Mouse (Mus musculus) heart, postnatal 25 days (tissue): Measurements from ENCODE around the gene Zfp384. TPM values are rescaled to one million over a fixed set of nuclear protein-coding genes. Genes with fewer than 3 reads are reported as not detected.

Experiments
- DNase-seq: peaks from one replicate; pipeline ENCODE4 v3.0.0; 2022; ENCODE audit warnings: low spot score
- intact Hi-C: fragments of 180-260 bp; cut with DNase I; formaldehyde crosslinking; loops from one replicate; pipeline ENCODE4 v1.15.1; 2025
- total RNA-seq, 2 experiments: library from RNA; stranded (reverse); gene quantifications; 2 replicates each; pipeline ENCODE4 v1.2.3; 2021

Gene Zfp384
- total RNA-seq = 10 to 100 TPM; 19.2 to 22.0 TPM

DNA sequence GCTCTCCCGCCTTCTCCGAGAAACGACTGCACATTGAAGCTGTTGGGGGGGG lies at the start of gene Zfp384:
Gene Zfp384 (plus strand): TSS at position 17 of the 52 bp plus-strand sequence.
- DNase-seq = no peak
- intact Hi-C loops = loop anchor here (10.0 kb wide), 2 partner anchors 76 to 294 kb away; partner anchors contain the start of genes Emg1 and Phb2

DNA sequence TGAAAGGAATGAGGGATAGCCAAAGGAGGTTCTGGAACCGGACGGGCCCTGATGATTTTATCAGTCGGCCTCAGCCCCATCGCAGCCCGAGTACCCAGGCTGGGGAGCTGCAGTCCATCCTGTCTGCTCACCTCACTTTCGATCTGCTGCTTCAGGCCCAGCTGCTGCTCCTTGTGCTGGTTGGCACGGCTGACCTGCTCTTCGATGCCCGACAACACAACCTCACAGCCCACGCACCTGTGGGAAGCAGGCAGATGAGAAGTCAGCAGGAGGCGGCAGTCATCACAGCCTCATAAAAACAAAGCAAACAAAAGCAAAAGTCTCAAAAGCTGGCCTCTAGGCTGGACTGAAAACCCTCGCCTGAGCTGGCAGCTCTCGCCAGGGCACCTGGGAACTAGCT lies 49.0 kb upstream of the Zfp384 start:
- intact Hi-C loops = no loop called here
- DNase-seq = no peak

DNA sequence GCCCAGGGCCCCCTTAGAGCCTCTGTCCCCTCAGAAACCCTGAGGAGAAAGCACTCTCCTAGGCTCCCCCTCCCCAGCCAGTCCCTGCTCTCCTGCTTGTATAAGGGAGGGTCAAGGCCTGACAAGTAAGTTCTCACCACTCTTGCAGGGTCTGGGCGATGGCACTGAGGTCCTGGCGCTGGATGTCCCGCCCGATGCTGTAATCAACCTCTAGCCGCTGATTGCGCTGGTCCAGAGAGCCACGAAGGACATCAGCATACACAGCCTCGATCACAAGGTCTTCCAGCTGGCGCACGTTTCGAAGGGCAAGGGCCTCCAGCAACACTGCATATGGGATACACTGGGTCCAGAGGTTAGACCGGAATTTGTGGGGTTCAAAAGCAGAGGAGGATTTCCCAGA lies 47.9 kb upstream of the Zfp384 start:
- DNase-seq = no peak
- intact Hi-C loops = no loop called here

DNA sequence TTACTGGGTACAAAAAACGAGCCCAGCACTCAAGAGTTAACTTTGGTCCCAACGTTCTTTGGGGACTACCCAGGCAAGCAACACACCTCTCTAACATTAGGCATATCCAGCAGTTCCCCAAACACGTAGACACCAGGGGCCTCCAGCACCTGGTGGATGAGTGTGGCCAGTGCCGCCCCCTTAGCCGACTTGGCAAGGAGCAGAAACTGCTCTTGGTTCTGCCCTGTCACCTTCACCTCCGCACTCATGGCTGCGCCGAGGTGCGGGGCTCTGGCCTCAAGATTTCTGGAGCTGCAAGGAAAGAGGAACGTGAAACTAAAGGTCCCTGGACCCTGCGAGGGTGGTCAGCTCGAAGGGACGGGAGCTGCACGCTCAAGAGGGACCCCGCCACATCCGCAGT lies 44.3 kb upstream of the Zfp384 start:
- intact Hi-C loops = loop anchor here (1.0 to 2.0 kb wide), 3 partner anchors 32 to 74 kb away; partner anchors contain the start of gene Ing4

DNA sequence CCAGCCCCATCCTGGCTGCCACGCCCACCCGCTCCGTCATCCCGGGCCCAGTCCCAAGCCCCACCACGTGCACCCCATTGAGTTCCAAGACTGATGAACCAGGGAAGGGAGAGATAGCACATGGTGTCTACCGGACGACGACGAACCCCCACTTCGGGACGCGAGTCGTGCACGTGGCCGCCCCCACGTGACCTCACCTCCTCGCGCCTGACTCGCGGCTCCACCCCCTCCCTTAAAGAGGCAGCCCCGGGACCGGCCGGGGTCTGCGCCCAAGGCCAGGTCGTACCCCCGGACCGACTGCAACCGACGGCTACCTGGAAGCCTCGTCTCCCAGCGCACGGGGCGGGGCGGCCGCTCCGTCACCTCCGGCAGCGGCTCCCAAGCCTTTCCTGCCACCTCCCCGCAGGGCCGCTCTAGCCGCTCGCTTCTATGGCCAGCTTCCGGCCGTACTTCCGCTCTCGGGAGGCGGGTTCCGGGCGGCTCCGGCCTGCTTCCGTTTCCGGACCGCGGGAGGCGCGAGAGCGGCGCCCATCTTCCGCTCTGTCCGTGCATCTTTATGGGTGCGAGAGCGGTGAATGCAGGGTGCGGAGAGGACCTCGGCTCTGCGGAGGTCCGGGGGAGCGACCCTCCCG lies 43.7 kb upstream of the Zfp384 start, which contains the start of gene Cops7a:
Gene Cops7a (minus strand): TSS at position 451 of the 632 bp plus-strand sequence.
- intact Hi-C loops = loop anchor here (1.0 to 2.0 kb wide), 3 partner anchors 32 to 74 kb away; partner anchors contain the start of gene Ing4
- peak; percentile 91 for DNase-seq

More for the DNA sequence above, 44.3 kb upstream of the Zfp384 start:
- no peak for DNase-seq

DNA sequence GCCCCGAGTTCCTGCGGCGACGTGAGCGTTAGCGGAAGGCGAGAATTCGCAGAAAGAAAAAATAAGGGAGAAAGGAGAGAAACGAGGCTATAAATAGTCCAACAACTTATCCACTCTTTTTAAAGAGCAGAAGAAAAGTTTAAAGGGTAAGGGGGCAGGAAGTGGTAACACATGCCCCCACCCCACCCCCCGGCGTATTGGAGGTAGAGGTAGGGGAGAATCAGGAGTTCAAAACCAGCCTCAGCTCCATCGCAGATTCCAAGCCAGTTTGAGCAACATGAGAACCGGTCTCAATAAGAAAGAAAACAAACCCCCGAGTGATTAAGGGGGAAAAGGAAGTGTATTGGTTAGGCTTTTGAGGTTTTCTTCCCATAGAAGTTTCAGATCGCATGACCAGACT lies 43.2 kb upstream of the Zfp384 start:
- DNase-seq = no peak
- intact Hi-C loops = loop anchor here (1.0 to 2.0 kb wide), 3 partner anchors 33 to 73 kb away; partner anchors contain the start of gene Ing4

DNA sequence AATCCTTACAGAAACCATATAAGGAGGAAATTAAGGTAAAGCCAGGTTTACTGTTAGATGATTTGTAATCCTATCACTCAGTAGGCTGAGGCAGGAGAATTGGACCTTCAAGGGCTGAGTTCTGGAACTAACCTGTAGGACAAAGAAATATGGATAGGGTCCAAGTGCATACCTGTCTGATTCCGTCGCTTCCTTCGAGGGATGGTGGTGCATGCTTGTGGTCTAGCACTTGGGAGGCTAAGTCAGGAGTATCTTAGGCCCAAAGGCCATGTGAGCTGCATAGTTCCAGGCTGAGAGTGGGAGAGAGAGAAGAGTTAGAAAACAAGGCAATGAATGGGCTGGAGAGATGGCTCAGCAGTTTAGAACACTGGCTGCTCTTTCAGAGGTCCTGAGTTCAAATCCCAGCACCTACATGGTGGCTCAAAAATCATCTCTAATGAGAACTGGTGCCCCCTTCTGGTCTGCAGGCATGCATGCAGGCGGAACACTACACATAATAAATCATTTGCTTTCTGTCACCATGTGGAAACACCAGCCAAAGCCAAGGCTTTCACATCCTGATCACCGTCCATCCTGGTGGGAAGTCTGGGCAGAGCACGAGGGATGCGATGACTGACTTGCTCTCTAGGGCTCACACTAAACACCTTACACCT lies 42.4 kb upstream of the Zfp384 start:
- DNase-seq = no peak
- intact Hi-C loops = loop anchor here (1.0 kb wide), 1 partner anchor 63 kb away; no protein-coding TSS in a partner anchor

DNA sequence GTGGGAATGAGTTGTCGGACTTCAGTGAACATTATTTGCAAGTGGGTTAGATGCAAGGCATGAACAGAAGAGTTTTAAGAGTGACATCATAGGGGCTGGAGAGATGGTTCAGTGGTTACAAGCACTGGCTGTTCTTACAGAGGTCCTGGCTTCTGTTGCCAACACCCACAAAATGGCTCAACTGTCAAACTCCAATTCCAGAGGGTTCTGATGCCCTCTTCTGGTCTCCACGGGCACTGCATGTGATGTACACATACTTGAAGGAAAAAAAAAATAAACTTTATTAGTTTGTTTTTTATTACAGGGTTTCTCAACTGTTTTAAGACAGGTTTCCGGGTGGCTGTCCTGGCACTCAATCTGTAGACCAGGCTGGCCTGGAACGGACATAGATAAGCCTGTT lies 41.2 kb upstream of the Zfp384 start:
- DNase-seq = no peak
- intact Hi-C loops = loop anchor here (1.0 kb wide), 1 partner anchor 64 kb away; no protein-coding TSS in a partner anchor

DNA sequence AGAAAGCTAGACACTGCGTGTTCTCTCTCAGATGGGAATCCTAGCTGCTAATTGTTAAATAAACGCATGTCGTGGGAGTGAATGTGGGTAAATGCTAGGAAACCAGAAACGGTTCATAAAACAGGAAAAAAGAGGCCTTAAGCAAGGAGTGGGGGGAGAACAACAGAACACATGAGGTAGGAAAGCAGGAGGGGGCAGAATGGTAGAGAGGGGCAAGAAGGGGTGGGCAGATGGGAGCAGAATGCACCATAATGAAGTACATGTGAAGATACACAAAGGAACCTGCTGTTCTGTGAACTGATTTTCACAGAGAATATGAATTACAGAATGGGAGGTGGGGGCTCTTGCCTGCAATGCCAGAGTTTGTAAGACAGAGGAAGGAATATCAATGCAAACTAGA lies 16.7 kb upstream of the Zfp384 start:
- intact Hi-C loops = no loop called here
- DNase-seq = no peak

DNA sequence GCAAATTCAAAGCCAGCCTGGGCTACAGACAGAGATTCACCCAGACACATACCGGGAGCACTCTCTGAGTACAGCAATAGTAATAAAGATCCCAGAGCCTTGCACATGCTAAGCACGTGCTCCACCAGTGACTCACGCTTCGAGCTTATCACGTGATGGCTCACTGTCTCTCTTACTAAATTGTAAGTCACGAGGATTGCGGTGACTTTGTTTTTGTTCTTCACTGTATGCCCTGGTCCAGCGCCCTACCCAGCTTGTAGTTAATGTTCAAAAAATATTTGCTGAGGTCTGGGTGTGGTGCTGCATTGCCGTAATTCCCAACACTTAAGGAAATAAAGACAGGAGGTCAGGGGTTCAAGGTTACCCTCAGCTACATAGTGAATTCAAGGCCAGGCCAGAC lies 15.6 kb upstream of the Zfp384 start:
- no peak for DNase-seq
- intact Hi-C loops = no loop called here

DNA sequence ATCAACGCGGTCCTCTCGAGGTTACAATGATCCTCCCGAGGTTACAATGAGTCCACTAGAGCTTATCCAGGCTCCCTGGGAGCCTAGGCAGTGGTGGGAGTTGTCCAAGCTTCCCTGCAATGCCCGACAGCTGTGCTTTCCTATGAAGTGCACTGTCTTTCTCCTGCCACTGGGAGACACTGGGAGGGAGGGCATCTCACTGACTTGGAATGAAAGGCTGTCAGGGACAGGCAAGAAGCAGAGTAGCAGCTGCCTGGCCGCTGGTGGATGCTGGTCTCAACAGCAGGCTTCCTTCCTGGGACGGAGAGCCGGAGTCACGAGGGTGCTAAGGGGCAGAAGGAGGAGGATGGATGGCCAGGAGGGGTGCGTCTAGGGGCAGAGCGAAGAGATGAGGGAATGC lies 15.1 kb upstream of the Zfp384 start:
- DNase-seq = no peak
- intact Hi-C loops = no loop called here

DNA sequence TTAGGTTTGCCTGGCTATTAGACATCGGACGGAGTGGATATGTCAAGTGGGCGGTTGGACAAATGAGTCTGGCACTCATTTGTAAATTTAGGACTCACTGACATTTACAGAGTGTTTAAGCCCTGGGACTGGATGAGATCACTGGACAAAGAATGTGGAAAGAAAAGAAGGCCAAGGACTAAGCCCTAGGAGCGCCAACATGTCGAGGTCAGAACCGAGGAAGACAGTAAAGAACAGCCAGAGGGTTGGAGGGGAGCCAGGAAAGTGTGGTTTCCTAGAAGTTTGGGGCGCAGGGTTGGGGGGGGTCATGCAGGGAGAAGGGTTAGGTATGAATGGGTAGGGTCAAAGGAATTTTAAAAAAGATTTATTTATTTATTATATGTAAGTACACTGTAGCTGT lies 13.7 kb upstream of the Zfp384 start:
- no peak for DNase-seq
- intact Hi-C loops = no loop called here

DNA sequence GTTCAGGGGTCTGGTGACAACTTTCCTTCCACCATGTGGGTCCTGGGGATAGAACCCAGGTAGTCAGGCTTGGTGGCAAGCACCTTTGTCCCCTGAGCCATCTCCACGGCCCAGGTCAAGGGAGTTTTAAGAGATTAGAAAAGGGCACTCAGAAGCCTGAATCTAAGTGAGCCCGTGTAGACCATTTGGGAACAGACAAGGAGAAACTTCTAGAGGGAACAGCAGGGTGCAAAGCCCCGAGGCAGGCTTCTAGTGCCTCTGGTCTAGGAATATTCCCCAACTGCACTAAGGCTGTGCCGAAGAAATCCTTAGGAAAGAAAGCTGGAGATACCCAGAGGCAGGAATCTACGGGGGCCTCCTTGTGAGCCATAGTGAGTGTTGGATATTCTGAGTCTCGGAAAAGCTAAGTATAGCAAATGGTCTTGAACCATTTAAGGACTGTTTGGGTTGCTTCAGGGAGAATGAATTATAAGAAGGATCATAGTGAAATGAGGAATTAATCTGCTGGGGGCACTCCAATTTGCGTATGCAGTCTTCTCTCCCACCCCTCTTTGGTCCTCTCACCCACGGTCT lies 13.0 kb upstream of the Zfp384 start:
- intact Hi-C loops = no loop called here
- DNase-seq = no peak

DNA sequence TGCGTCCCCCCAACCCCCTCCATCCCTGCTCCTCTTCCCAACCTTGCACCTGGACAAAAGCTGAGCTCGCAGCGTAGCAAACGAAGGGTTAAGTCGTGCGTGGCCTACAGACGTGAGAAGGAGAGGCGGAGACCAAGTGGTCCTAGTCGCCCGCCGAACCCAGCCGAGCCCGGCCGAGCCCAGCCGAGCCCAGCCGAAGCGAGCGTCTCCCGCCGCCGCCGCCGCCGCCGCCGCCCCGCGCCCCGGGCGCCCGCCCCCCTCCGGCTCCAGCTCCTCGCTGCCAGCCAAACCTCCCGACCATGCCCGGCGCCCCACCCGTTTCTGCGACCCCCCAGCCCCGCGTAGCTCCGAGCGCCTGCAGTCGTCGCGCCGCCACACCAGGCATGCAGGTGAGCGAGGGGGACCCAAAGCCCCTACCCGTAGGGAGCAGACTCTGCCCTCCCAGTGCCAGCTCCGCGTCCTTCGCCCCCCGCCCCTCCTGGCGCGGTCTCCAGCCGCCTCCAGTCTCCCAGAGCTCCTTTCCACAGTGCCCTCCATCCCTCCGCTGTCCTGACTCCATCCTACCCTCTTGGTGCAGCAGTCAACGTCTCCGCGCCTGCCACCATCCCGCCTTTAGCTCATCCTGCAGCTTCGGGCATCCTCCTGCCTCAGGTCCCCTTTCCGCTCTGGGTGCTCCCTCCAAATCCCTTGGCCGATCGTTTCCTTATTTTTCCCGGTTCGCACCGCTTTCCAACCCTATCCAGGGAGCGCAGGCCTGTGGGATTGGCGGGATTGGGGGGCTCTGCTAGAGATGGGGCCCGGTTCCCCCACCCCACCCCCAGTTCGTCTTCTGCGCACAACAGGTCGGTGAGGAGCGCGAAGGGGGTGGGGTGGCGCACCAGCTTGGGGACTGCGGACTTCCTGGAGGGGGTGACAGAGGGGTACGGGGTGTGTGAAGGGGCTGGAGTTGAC lies 12.1 kb upstream of the Zfp384 start, which contains the start of gene Pianp:
Gene Pianp (plus strand): TSS at position 144 of the 951 bp plus-strand sequence.
- DNase-seq = peak; percentile 12
- intact Hi-C loops = no loop called here

DNA sequence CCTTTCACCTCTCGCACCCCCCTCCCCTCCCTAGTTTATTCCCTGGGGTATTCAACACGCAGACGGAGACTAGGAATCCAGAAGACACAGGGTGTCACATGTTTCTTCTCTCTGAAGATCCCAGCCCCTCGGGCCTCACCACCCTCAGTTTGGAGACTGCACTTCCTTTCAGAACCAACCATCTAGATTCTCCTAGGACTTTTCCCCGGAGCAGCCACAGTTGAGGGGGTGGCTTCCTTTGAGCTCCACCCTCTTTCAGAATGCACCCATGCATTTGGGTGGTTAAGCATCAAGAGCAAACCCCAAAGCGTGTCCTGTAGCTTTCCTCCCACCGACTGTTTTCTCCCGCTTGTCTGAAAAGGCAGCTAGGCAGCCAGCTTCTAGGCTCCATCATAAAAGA lies 10.9 kb upstream of the Zfp384 start:
- no peak for DNase-seq
- intact Hi-C loops = no loop called here

DNA sequence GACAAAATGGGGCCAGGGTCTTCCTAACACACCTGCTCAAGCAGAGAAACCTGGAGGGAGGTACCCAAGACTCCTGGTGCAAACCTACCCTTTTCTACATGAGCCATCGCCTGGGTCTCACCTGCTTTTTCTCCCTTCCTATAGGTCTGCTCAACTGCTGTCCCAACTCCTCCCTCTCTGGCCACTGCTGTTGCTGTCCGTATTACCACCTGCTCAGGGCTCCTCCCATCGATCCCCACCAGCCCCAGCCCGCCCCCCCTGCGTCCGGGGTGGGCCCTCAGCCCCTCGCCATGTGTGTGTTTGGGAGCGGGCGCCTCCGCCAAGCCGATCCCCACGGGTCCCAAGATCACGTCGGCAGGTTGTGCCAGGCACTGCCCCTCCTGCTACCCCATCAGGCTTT lies 9.9 kb upstream of the Zfp384 start:
- intact Hi-C loops = no loop called here
- DNase-seq = no peak

DNA sequence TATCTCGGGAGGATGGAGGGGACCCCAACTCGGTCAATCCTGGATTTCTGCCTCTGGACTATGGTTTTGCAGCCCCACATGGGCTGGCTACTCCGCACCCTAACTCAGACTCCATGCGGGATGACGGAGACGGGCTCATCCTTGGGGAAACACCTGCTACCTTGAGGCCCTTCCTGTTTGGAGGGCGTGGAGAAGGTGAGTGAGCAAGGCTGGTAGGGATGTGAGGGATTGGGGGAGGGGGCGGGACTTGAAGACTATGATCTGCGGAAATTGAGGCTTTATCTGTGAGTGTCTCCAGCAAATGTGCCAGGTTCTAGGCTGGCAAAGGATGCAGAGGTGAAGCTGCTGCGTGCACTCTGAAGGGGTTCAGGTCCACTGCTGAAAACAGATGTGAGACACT lies 9.4 kb upstream of the Zfp384 start:
- intact Hi-C loops = no loop called here
- no peak for DNase-seq

DNA sequence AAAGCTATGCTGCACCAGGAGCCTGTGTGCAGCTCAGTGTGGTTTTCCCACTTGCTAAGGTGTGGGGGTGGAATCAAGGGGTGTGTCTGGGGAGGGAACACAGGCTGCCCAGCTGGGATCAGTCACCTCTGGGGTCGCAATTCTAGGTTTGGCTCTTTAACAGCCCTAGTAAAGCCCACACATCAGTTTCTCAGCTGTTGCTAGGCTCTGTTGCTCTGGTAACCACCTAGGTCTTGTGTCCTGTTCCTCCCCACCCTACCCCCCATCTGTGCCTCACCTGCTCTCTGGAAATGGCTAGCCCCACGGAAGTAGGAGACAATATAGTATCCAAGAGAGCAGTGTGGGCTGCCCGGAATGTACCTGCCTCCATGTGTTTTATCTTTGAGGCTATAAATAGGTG lies 5.2 kb upstream of the Zfp384 start:
- intact Hi-C loops = loop anchor here (10.0 kb wide), 2 partner anchors 81 to 289 kb away; partner anchors contain the start of genes Emg1 and Phb2
- DNase-seq = no peak

DNA sequence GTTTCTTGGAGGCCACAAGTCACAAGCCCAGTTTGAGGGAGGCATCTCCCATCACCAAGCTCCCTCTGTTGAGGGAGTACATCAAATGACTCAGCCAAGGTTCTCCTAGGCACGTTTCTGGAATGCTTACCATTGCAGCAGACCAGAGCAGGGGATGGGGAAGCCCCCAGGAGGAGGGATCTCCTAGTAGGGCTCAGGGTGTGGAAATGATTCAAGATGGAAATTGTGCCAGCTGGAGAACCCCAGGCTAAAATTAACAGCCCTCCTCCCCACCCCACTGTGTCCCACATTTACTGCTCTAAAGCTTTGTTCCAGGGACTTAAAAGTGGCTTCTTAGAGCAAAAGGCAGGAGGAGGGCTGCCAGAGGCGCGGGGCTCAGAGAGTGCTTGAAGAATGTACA lies 3.9 kb upstream of the Zfp384 start:
- no peak for DNase-seq
- intact Hi-C loops = loop anchor here (10.0 kb wide), 2 partner anchors 80 to 290 kb away; partner anchors contain the start of genes Emg1 and Phb2

DNA sequence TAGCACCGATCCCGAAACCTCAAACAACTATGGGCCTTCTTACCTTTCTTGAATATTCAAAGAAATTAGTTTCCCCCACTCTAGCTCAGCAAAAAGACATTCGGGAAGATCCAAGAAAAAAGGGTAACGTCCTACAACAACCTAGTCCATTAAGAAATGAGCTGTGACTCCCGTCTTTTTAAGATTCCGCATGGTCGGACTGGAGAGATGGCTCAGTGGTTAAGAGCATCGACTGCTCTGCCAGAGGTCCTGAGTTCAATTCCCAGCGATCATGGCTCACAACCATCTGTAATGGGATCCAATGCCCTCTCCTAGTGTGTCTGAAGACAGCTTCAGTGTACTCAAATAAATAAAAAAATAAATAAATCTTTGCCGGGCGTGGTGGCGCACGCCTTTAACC lies 885 bp upstream of the Zfp384 start:
- intact Hi-C loops = loop anchor here (1.0 to 10.0 kb wide), 4 partner anchors 31 to 293 kb away; partner anchors contain the start of genes Cops7a, Emg1, Ing4 and Phb2
- no peak for DNase-seq
